Mouse (Mus musculus) CH12.LX (cell line): ENCODE measurements at regions not wholly inside any gene's neighbourhood (a gene's known extent, or its start where the extent isn't known, plus 50 kb on each side); places are given as distances from the start of the nearest gene placed in this dataset.

Experiments used
- DNase-seq: peaks from one replicate; pipeline ENCODE4 v3.0.0-alpha.2; 2013; ENCODE audit errors: extremely low read depth
- H3K27ac ChIP-seq: 2 replicates; pipeline ENCODE4 v1.5.1; 2012; ENCODE audit warnings: low read depth, mild to moderate bottlenecking, control low read depth, moderate library complexity; ENCODE audit not compliant: insufficient read depth
- H3K27me3 ChIP-seq: replicated peaks from 2 replicates; pipeline ENCODE3; 2012; ENCODE audit warnings: inconsistent platforms
- H3K36me3 ChIP-seq, 2 experiments: replicated peaks in 1 of 2; 2 replicates each; pipeline versions ENCODE3 to v1.6.1; 2012; ENCODE audit warnings: inconsistent platforms in 1 of 2, low read length in 1 of 2, mild to moderate bottlenecking in 1 of 2, mixed read lengths in 1 of 2, moderate library complexity in 1 of 2; ENCODE audit not compliant: control insufficient read depth in 1 of 2, insufficient read depth in 1 of 2
- H3K4me1 ChIP-seq, 2 experiments: 2 replicates each; pipeline ENCODE4 v1.6.1; 2012; ENCODE audit warnings: inconsistent platforms in 1 of 2, moderate library complexity in 1 of 2; ENCODE audit not compliant: insufficient read depth in 2 of 2, control insufficient read depth in 1 of 2
- H3K4me2 ChIP-seq: 2 replicates; pipeline ENCODE4 v1.6.1; 2012; ENCODE audit warnings: low read depth, mild to moderate bottlenecking, control low read depth; ENCODE audit not compliant: poor library complexity, insufficient read depth, severe bottlenecking
- H3K4me3 ChIP-seq, 3 experiments: fragments of 150-350 bp in 1 of 3; sonication (generic) in 1 of 3; replicated peaks in 1 of 3; 2 replicates each; pipeline versions ENCODE3 to v1.5.1; 2011 to 2012; ENCODE audit warnings: low read depth in 2 of 3, low read length in 2 of 3, mild to moderate bottlenecking in 2 of 3, moderate library complexity in 2 of 3, control low read depth in 1 of 3, improper control_type of control experiment in 1 of 3, inconsistent platforms in 1 of 3, mixed read lengths in 1 of 3; ENCODE audit not compliant: poor library complexity in 1 of 3
- H3K79me2 ChIP-seq: replicated peaks from 2 replicates; pipeline ENCODE4 v1.6.1; 2012; ENCODE audit warnings: mild to moderate bottlenecking, moderate library complexity; ENCODE audit not compliant: control insufficient read depth, poor library complexity, insufficient read depth, severe bottlenecking; ENCODE audit errors: extremely low read depth
- H3K9ac ChIP-seq: 2 replicates; pipeline ENCODE4 v1.6.1; 2012; ENCODE audit warnings: low read depth, mild to moderate bottlenecking, control low read depth, moderate library complexity; ENCODE audit not compliant: insufficient read depth
- H3K9me3 ChIP-seq: replicated peaks from 2 replicates; pipeline ENCODE3; 2012; ENCODE audit warnings: low read length, inconsistent platforms, mixed read lengths
- BHLHE40 ChIP-seq: IDR thresholded peaks from 2 replicates; pipeline ENCODE4 v1.6.1; 2011; ENCODE audit warnings: mild to moderate bottlenecking, low read depth, low read length, improper control_type of control experiment
- CHD2 ChIP-seq: IDR thresholded peaks from 2 replicates; pipeline ENCODE4 v1.6.1; 2011; ENCODE audit warnings: low read length, improper control_type of control experiment
- E2F4 ChIP-seq: IDR thresholded peaks from 2 replicates; pipeline ENCODE4 v1.6.1; 2011; ENCODE audit warnings: low read depth, low read length, improper control_type of control experiment; ENCODE audit not compliant: insufficient replicate concordance
- ELF1 ChIP-seq: IDR thresholded peaks from 2 replicates; pipeline ENCODE4 v1.6.1; 2014; ENCODE audit warnings: low read depth, mild to moderate bottlenecking, inconsistent platforms, low read length, improper control_type of control experiment
- EP300 ChIP-seq: IDR thresholded peaks from 2 replicates; pipeline ENCODE4 v1.6.1; 2011; ENCODE audit warnings: low read length, improper control_type of control experiment
- ETS1 ChIP-seq: conservative IDR thresholded peaks from 2 replicates; pipeline ENCODE4 v1.6.1; 2012; ENCODE audit warnings: low read depth, mild to moderate bottlenecking, inconsistent platforms, low read length, improper control_type of control experiment, moderate library complexity
- GABPA ChIP-seq: IDR thresholded peaks from 2 replicates; pipeline ENCODE4 v1.6.1; 2012; ENCODE audit warnings: low read depth, low read length, improper control_type of control experiment, inconsistent platforms; ENCODE audit not compliant: insufficient replicate concordance
- IRF4 ChIP-seq: IDR thresholded peaks from 2 replicates; pipeline ENCODE4 v1.6.1; 2014; ENCODE audit warnings: low read depth, mild to moderate bottlenecking, inconsistent platforms, low read length, improper control_type of control experiment
- JUN ChIP-seq: IDR thresholded peaks from 2 replicates; pipeline ENCODE4 v1.6.1; 2011; ENCODE audit warnings: low read depth, mild to moderate bottlenecking, low read length, improper control_type of control experiment, moderate library complexity; ENCODE audit not compliant: insufficient read depth
- JUND ChIP-seq: conservative IDR thresholded peaks from 2 replicates; pipeline ENCODE4 v1.6.1; 2011; ENCODE audit warnings: low read depth, low read length, improper control_type of control experiment
- KAT2A ChIP-seq: IDR thresholded peaks from 2 replicates; pipeline ENCODE4 v1.6.1; 2012; ENCODE audit warnings: low read length, improper control_type of control experiment, inconsistent platforms; ENCODE audit not compliant: insufficient replicate concordance
- MAZ ChIP-seq: IDR thresholded peaks from 2 replicates; pipeline ENCODE4 v1.6.1; 2012; ENCODE audit warnings: low read depth, mild to moderate bottlenecking, inconsistent platforms, low read length, improper control_type of control experiment, moderate library complexity
- NELFE ChIP-seq: IDR thresholded peaks from 2 replicates; pipeline ENCODE4 v1.6.1; 2011; ENCODE audit warnings: low read depth, low read length, improper control_type of control experiment
- PAX5 ChIP-seq: IDR thresholded peaks from 2 replicates; pipeline ENCODE4 v1.6.1; 2012; ENCODE audit warnings: low read length, inconsistent platforms, mixed read lengths
- POLR2A ChIP-seq: IDR thresholded peaks from 2 replicates; pipeline ENCODE4 v1.6.1; 2011; ENCODE audit warnings: low read depth, mild to moderate bottlenecking, improper control_type of control experiment, low read length
- TBP ChIP-seq: conservative IDR thresholded peaks from 2 replicates; pipeline ENCODE4 v1.6.1; 2011; ENCODE audit warnings: low read depth, low read length, improper control_type of control experiment
- USF1 ChIP-seq: IDR thresholded peaks from 2 replicates; pipeline ENCODE4 v1.6.1; 2014; ENCODE audit warnings: low read depth, mild to moderate bottlenecking, inconsistent platforms, low read length, improper control_type of control experiment
- USF2 ChIP-seq: conservative IDR thresholded peaks from 2 replicates; pipeline ENCODE4 v1.6.1; 2011; ENCODE audit warnings: low read depth, low read length, improper control_type of control experiment
- ZC3H11A ChIP-seq: IDR thresholded peaks from 2 replicates; pipeline ENCODE4 v1.6.1; 2012; ENCODE audit warnings: low read depth, mild to moderate bottlenecking, inconsistent platforms, low read length, improper control_type of control experiment
- ZKSCAN1 ChIP-seq: IDR thresholded peaks from 2 replicates; pipeline ENCODE4 v1.6.1; 2012; ENCODE audit warnings: low read depth, inconsistent platforms, low read length, improper control_type of control experiment, borderline replicate concordance
- ZMIZ1 ChIP-seq: IDR thresholded peaks from 2 replicates; pipeline ENCODE4 v1.6.1; 2012; ENCODE audit warnings: low read depth, mild to moderate bottlenecking, inconsistent platforms, low read length, improper control_type of control experiment
- dilution Hi-C: fragments of 300-500 bp; cut with MboI; formaldehyde crosslinking; loops from 2 replicates; pipeline ENCODE4 v1.14.3; 2020; ENCODE audit warnings: low sequenced_read_pairs; ENCODE audit not compliant: extremely low pct_unique_long_range_greater_than_20kb, extremely low pct_ligation_motif_present
- in situ Hi-C: fragments of 300-500 bp; cut with MboI; formaldehyde crosslinking; loops from 3 replicates; pipeline ENCODE4 v1.14.3; 2019; ENCODE audit warnings: low sequenced_read_pairs, low pct_ligation_motif_present, low pct_unique_long_range_greater_than_20kb, mixed read lengths

- no peaks in the 10 kb centered on the region for H3K9me3 ChIP-seq
- no peak overlapping the region for H3K9ac ChIP-seq
- no peaks in the 10 kb centered on the region for H3K27me3 ChIP-seq
- H3K79me2 ChIP-seq: no peaks in the 10 kb centered on the region
- in situ Hi-C loops: no loop called here
- H3K4me2 ChIP-seq: no peak overlapping the region
- no peak overlapping the region for H3K27ac ChIP-seq
- dilution Hi-C loops: no loop called here
- H3K4me1 ChIP-seq: peaks cover 0 to 7% of the 10 kb centered on the region in 2 experiments; a peak in 2 of 4 replicates
- DNase-seq: no peak
- no peaks in the 10 kb centered on the region for H3K36me3 ChIP-seq
- TF ChIP-seq JUN (no peak), CHD2 (no peak), ZKSCAN1 (no peak), BHLHE40 (no peak), IRF4 (no peak), ZMIZ1 (no peak), JUND (no peak), EP300 (no peak), GABPA (no peak), USF1 (no peak), USF2 (no peak), TBP (no peak), ZC3H11A (no peak), MAZ (no peak), E2F4 (no peak), ELF1 (no peak), KAT2A (no peak), PAX5 (no peak), NELFE (no peak), POLR2A (no peak)
- H3K4me3 ChIP-seq: no peak overlapping the region
These were observed 77.6 kb upstream of the Cdkn3 start for GRCm38 (mm10) chr14:46682728-46683127.

- peaks cover 0 to 7% of the 10 kb centered on the region in 2 experiments; a peak in 2 of 4 replicates for H3K4me1 ChIP-seq
- no peaks in the 10 kb centered on the region for H3K27me3 ChIP-seq
- peak; percentile 12 for DNase-seq
These were observed 81.4 kb upstream of the Cdkn3 start for GRCm38 (mm10) chr14:46678935-46679334.

More at GRCm38 (mm10) chr14:46678935-46679334, 81.4 kb upstream of the Cdkn3 start:
- no peak overlapping the region for H3K4me2 ChIP-seq
- no peak overlapping the region for H3K27ac ChIP-seq
- dilution Hi-C loops: no loop called here
- H3K9ac ChIP-seq: no peak overlapping the region
- H3K4me3 ChIP-seq: no peak overlapping the region
- in situ Hi-C loops: no loop called here
- H3K9me3 ChIP-seq: no peaks in the 10 kb centered on the region
- TF ChIP-seq JUN (no peak), ZC3H11A (no peak), ETS1 (no peak)
- no peaks in the 10 kb centered on the region for H3K79me2 ChIP-seq
- H3K36me3 ChIP-seq: no peaks in the 10 kb centered on the region
